Mouse (Mus musculus) gastrocnemius, postnatal 10 days (tissue): Measurements from ENCODE around the gene Dhx9. TPM values are rescaled to one million over a fixed set of nuclear protein-coding genes. Genes with fewer than 3 reads are reported as not detected.
"Not testable (repeated sequence)": the region's sequence is repeated elsewhere in the genome, so short reads cannot be mapped to it uniquely, and the experiment has no call there.

Experiments used
- DNase-seq: peaks from one replicate; pipeline ENCODE4 v3.0.0; 2021; ENCODE audit warnings: mixed read lengths
- total RNA-seq, 2 experiments: library from RNA; stranded (reverse); gene quantifications; 2 replicates each; pipeline ENCODE4 v1.2.3; 2021

Dhx9 gene
- total RNA-seq, 2 experiments from 2014 or later, result 55.1 to 63.6 TPM

GRCm38 (mm10) chr1:153417805-153418204 lies 69.7 kb downstream of the Dhx9 start:
- DNase-seq, result not testable (repeated sequence)

- not testable (repeated sequence) for DNase-seq
Observed at GRCm38 (mm10) chr1:153416271-153416832, 71.1 kb downstream of the Dhx9 start.

- DNase-seq, result not testable (repeated sequence)
Observed at GRCm38 (mm10) chr1:153415742-153416141, 71.7 kb downstream of the Dhx9 start.

GRCm38 (mm10) chr1:153414962-153415361 lies 72.5 kb downstream of the Dhx9 start:
- no peak for DNase-seq

GRCm38 (mm10) chr1:153414114-153414723 lies 73.2 kb downstream of the Dhx9 start:
- DNase-seq, result peak; percentile 45

- DNase-seq, result not testable (repeated sequence)
Observed at GRCm38 (mm10) chr1:153413397-153414020, 74.0 kb downstream of the Dhx9 start.

- not testable (repeated sequence) for DNase-seq
Observed at GRCm38 (mm10) chr1:153412663-153413396, 74.6 kb downstream of the Dhx9 start.

GRCm38 (mm10) chr1:153411723-153412122 lies 75.7 kb downstream of the Dhx9 start:
- DNase-seq, result no peak

- not testable (repeated sequence) for DNase-seq
Observed at GRCm38 (mm10) chr1:153410915-153411314, 76.5 kb downstream of the Dhx9 start.

- not testable (repeated sequence) for DNase-seq
Observed at GRCm38 (mm10) chr1:153408296-153408695, 79.2 kb downstream of the Dhx9 start.

- DNase-seq, result not testable (repeated sequence)
Observed at GRCm38 (mm10) chr1:153407641-153408040, 79.8 kb downstream of the Dhx9 start.

Other genes starting within 250 kb of the Dhx9 start
- 100 to 1,000 TPM; 296 to 324 TPM for gene Lamc1, start 154.9 kb downstream of the Dhx9 start, total RNA-seq
- not detected for gene Shcbp1l, start 62.5 kb downstream of the Dhx9 start, total RNA-seq
- gene Npl, start 62.4 kb upstream of the Dhx9 start, total RNA-seq, result 1 to 10 TPM; 2.9 to 3.3 TPM
- gene Rgs8, start 165.4 kb upstream of the Dhx9 start, total RNA-seq, result 1 to 10 TPM in 1 of 2 experiments, under 1 TPM in 1; 0.99 to 1.2 TPM